Mouse (Mus musculus) lung, embryonic 15.5 days (tissue): Measurements from ENCODE around the gene Pacsin1. TPM values are rescaled to one million over a fixed set of nuclear protein-coding genes. Genes with fewer than 3 reads are reported as not detected.

Experiments used
- ATAC-seq: fragments of 200-750 bp; cut with Nextera tagmentation; 2 replicates; pipeline ENCODE4 v1.8.0; 2017; ENCODE audit warnings: moderate number of reproducible peaks, borderline replicate concordance; ENCODE audit not compliant: low FRiP score, low TSS enrichment; ENCODE audit errors: extremely low read depth
- H3K27ac ChIP-seq: fragments of 300-500 bp; sonication (generic); 2 replicates; pipeline ENCODE4 v1.5.1; 2015; ENCODE audit warnings: moderate library complexity, mild to moderate bottlenecking, inconsistent platforms
- H3K27me3 ChIP-seq: fragments of 300-500 bp; sonication (generic); 2 replicates; pipeline ENCODE4 v1.6.1; 2015; ENCODE audit warnings: inconsistent platforms
- H3K36me3 ChIP-seq: fragments of 300-500 bp; sonication (generic); 2 replicates; pipeline ENCODE4 v1.6.1; 2015; ENCODE audit warnings: inconsistent platforms
- H3K4me1 ChIP-seq: fragments of 300-500 bp; sonication (generic); 2 replicates; pipeline ENCODE4 v1.6.1; 2015; ENCODE audit warnings: inconsistent platforms
- H3K4me2 ChIP-seq: fragments of 300-500 bp; sonication (generic); 2 replicates; pipeline ENCODE4 v1.6.1; 2015; ENCODE audit warnings: inconsistent platforms, mild to moderate bottlenecking, moderate library complexity
- H3K4me3 ChIP-seq: fragments of 300-500 bp; sonication (generic); 2 replicates; pipeline ENCODE4 v1.5.1; 2015; ENCODE audit warnings: mild to moderate bottlenecking, inconsistent platforms
- H3K9ac ChIP-seq: fragments of 300-500 bp; sonication (generic); 2 replicates; pipeline ENCODE4 v1.6.1; 2015; ENCODE audit warnings: inconsistent platforms
- H3K9me3 ChIP-seq: fragments of 300-500 bp; sonication (generic); 2 replicates; pipeline ENCODE4 v1.6.1; 2016; ENCODE audit warnings: inconsistent platforms
- WGBS: fragments of 180-500 bp; shearing (Covaris S2); methylation state at CpG from one replicate; pipeline ENCODE4 v1.1.7; 2015; 5-methylcytosine and 5-hydroxymethylcytosine counted together
- polyA plus RNA-seq: library from polyadenylated mRNA; unstranded; fragments of >200 nt; fragmentation: Nextera tagmentation; extraction: Ambion mirVana; gene quantifications from 2 replicates; pipeline ENCODE4 v1.2.1, GENCODE M21; 2015

The Pacsin1 gene
- 0.61 and 0.93 TPM in 2 replicates for polyA plus RNA-seq

- H3K4me3 ChIP-seq = peak within 1 kb of the TSS; percentile 44
- peak within 1 kb of the TSS; percentile 76 for H3K4me2 ChIP-seq
- WGBS = 2% methylated on average over 63 of the region's 65 CpGs
- H3K27me3 ChIP-seq = peaks cover 44% of the 10 kb centered on the region
- H3K27ac ChIP-seq = no peak within 1 kb of the TSS
- H3K36me3 ChIP-seq = no peaks in the 10 kb centered on the region
- ATAC-seq = no peak
- no peaks in the 10 kb centered on the region for H3K9me3 ChIP-seq
- H3K4me1 ChIP-seq = peaks cover 12% of the 10 kb centered on the region
- H3K9ac ChIP-seq = no peak within 1 kb of the TSS
Observed at GRCm38 (mm10) chr17:27655089-27656010, at the start of gene Pacsin1. Pacsin1 (plus strand) TSS chr17:27655509.

GRCm38 (mm10) chr17:27609576-27609975 is 45.7 kb upstream of the Pacsin1 start:
- Histone ChIP-seq H3K4me3 (no peak overlapping the region), H3K27ac (no peak overlapping the region), H3K4me1 (peaks cover 21% of the 10 kb centered on the region), H3K36me3 (0 out of 2 replicates have a peak, but pooled peaks cover 6% of the 10 kb centered on the region), H3K27me3 (no peaks in the 10 kb centered on the region), H3K4me2 (no peak overlapping the region), H3K9ac (no peak overlapping the region), H3K9me3 (no peaks in the 10 kb centered on the region)
- 83% methylated on average over 7 of the region's 7 CpGs for WGBS
- ATAC-seq = no peak

GRCm38 (mm10) chr17:27610679-27611518 is 44.4 kb upstream of the Pacsin1 start:
- Histone ChIP-seq H3K4me1 (peaks cover 21% of the 10 kb centered on the region), H3K27me3 (no peaks in the 10 kb centered on the region), H3K9ac (no peak overlapping the region), H3K4me2 (no peak overlapping the region), H3K36me3 (0 out of 2 replicates have a peak, but pooled peaks cover 6% of the 10 kb centered on the region), H3K27ac (no peak overlapping the region; the same call in 1 of the 2 replicates), H3K4me3 (no peak overlapping the region), H3K9me3 (no peaks in the 10 kb centered on the region)
- no peak for ATAC-seq
- 74% methylated on average over 10 of the region's 10 CpGs for WGBS

GRCm38 (mm10) chr17:27611519-27611884 is 43.8 kb upstream of the Pacsin1 start:
- 46% methylated on average over 3 of the region's 3 CpGs for WGBS
- Histone ChIP-seq H3K9ac (no peak overlapping the region), H3K27ac (no peak overlapping the region), H3K9me3 (no peaks in the 10 kb centered on the region), H3K36me3 (0 out of 2 replicates have a peak, but pooled peaks cover 6% of the 10 kb centered on the region), H3K27me3 (no peaks in the 10 kb centered on the region), H3K4me3 (no peak overlapping the region), H3K4me2 (no peak overlapping the region), H3K4me1 (peaks cover 21% of the 10 kb centered on the region)
- no peak for ATAC-seq

GRCm38 (mm10) chr17:27611994-27612393 is 43.3 kb upstream of the Pacsin1 start:
- 0 out of 2 replicates have a peak, but pooled peaks cover 6% of the 10 kb centered on the region for H3K36me3 ChIP-seq
- no peaks in the 10 kb centered on the region for H3K9me3 ChIP-seq
- ATAC-seq = no peak
- no peak overlapping the region for H3K27ac ChIP-seq
- H3K4me1 ChIP-seq = peaks cover 21% of the 10 kb centered on the region
- no peak overlapping the region for H3K4me3 ChIP-seq
- no peaks in the 10 kb centered on the region for H3K27me3 ChIP-seq
- no peak overlapping the region for H3K4me2 ChIP-seq
- WGBS = 76% methylated on average over 5 of the region's 5 CpGs
- H3K9ac ChIP-seq = no peak overlapping the region

- 72% methylated on average over 4 of the region's 4 CpGs for WGBS
- H3K4me1 ChIP-seq = peaks cover 21% of the 10 kb centered on the region
Observed at GRCm38 (mm10) chr17:27613016-27613415, 42.3 kb upstream of the Pacsin1 start.

GRCm38 (mm10) chr17:27615388-27615787 is 39.9 kb upstream of the Pacsin1 start:
- Histone ChIP-seq H3K36me3 (no peaks in the 10 kb centered on the region; the same call in 1 of the 2 replicates), H3K27ac (no peak overlapping the region), H3K4me3 (no peak overlapping the region), H3K9me3 (no peaks in the 10 kb centered on the region), H3K4me2 (no peak overlapping the region), H3K4me1 (peaks cover 20% of the 10 kb centered on the region), H3K27me3 (no peaks in the 10 kb centered on the region), H3K9ac (no peak overlapping the region)
- 61% methylated on average over 7 of the region's 7 CpGs for WGBS
- no peak for ATAC-seq

More at GRCm38 (mm10) chr17:27613016-27613415, 42.3 kb upstream of the Pacsin1 start:
- no peak overlapping the region for H3K4me2 ChIP-seq
- H3K27me3 ChIP-seq = no peaks in the 10 kb centered on the region
- no peak overlapping the region for H3K4me3 ChIP-seq
- no peaks in the 10 kb centered on the region for H3K9me3 ChIP-seq
- no peak overlapping the region for H3K9ac ChIP-seq
- no peak overlapping the region for H3K27ac ChIP-seq
- H3K36me3 ChIP-seq = peaks cover 6% of the 10 kb centered on the region; the same call in 1 of the 2 replicates
- no peak for ATAC-seq

- ATAC-seq = no peak
- Histone ChIP-seq H3K4me3 (peak overlapping the region; percentile 96), H3K4me1 (peaks cover 17% of the 10 kb centered on the region), H3K4me2 (peak overlapping the region; percentile 60), H3K9ac (peak overlapping the region; percentile 98), H3K36me3 (no peaks in the 10 kb centered on the region; the same call in 1 of the 2 replicates), H3K9me3 (no peaks in the 10 kb centered on the region), H3K27me3 (no peaks in the 10 kb centered on the region), H3K27ac (peak overlapping the region; percentile 7; the same call in 1 of the 2 replicates)
- WGBS = 45% methylated on average over 8 of the region's 8 CpGs
Observed at GRCm38 (mm10) chr17:27621161-27621560, 34.1 kb upstream of the Pacsin1 start.

GRCm38 (mm10) chr17:27621705-27622531 is 33.4 kb upstream of the Pacsin1 start:
- Histone ChIP-seq H3K36me3 (no peaks in the 10 kb centered on the region; the same call in 1 of the 2 replicates), H3K4me2 (peak overlapping the region; percentile 60), H3K9ac (peak overlapping the region; percentile 98), H3K27ac (peak overlapping the region; percentile 94), H3K4me3 (peak overlapping the region; percentile 96), H3K4me1 (peaks cover 17% of the 10 kb centered on the region), H3K9me3 (no peaks in the 10 kb centered on the region), H3K27me3 (no peaks in the 10 kb centered on the region)
- ATAC-seq = no peak
- 2% methylated on average over 23 of the region's 23 CpGs for WGBS

- Histone ChIP-seq H3K36me3 (no peaks in the 10 kb centered on the region; the same call in 1 of the 2 replicates), H3K4me1 (peaks cover 17% of the 10 kb centered on the region), H3K27me3 (no peaks in the 10 kb centered on the region), H3K9ac (peak overlapping the region; percentile 98), H3K4me3 (peak overlapping the region; percentile 96), H3K9me3 (no peaks in the 10 kb centered on the region), H3K4me2 (peak overlapping the region; percentile 60), H3K27ac (peak overlapping the region; percentile 94)
- peak; percentile 55; the same call in 1 of the 2 replicates for ATAC-seq
- WGBS = 2% methylated on average over 57 of the region's 80 CpGs
Observed at GRCm38 (mm10) chr17:27622611-27623359, 32.5 kb upstream of the Pacsin1 start.
